Mouse (Mus musculus) layer of hippocampus, adult 9-10 months (tissue): ENCODE measurements around the gene Il23a.
A peak's percentile ranks its signal among the peaks of the same experiment; 100 is the strongest.
"Not testable (repeated sequence)": the region's sequence is repeated elsewhere in the genome, so short reads cannot be mapped to it uniquely, and the experiment has no call there.

Experiments used
- DNase-seq: peaks from one replicate; pipeline ENCODE4 v3.0.0; 2022; ENCODE audit warnings: low spot score

The Il23a gene

DNA sequence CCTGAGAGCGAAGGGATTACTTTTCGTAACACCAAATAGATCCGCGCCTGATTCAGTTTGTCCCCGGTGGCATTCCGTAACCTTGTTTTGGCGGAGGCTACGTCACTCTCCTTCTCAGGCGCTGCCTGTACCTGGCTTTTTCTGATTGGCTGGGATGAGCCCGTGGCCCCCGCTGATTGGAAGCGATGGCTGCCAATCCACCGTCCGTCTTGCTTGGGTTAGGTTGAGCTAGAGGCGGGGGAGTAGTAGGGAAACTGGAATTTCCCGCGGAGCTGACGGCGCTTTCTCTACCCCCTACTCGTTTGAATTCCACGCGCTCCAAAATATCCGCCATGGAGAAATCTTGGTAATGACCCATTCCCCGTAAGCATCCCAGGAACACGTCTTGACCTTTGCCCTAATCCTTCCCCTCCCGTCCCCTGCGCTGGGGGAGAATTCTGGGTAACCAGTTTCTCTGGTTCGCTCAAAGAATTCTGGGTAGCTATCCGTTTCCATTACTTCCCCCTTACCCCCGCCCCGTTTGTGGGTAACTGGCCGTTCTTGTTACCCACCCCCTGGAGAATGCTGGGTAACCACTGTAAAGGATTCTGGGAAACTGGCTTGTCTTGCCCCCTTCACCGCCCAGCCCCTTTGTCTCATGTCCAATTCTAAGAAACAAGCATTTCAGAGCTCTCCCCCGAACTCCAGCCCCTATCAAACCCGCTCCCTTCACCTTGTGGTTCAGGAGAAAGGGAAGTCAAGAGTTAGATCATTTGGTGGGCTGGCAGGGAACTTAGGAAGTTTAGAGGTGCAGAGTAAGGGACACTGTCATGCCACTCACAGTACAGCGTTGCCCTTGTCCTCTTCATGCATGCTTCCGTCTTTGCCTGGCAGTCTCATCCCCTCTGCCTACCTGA is 4.8 kb upstream of the Il23a start, which contains the start of gene Pan2:
TSS of gene Pan2 (plus strand) at position 210 of the 896 bp plus-strand sequence.
- peak; percentile 100 for DNase-seq

DNA sequence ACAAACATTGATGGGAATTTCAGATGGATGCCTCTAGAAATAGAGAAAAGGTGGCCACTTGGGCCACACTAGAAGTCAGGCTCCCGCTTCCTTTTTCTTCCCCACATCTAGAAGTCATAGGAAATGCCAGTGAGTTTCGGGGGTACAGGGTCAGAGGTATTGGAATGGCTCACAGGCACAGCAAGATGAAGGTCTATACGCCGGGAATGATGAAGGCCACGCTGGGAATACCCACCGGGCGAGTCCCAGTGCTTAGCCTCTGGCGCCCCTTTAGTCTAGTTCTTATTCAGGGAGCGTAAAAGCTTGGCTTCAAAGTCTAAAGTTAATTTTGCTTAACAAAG is 4.2 kb upstream of the Il23a start:
- DNase-seq: no peak

DNA sequence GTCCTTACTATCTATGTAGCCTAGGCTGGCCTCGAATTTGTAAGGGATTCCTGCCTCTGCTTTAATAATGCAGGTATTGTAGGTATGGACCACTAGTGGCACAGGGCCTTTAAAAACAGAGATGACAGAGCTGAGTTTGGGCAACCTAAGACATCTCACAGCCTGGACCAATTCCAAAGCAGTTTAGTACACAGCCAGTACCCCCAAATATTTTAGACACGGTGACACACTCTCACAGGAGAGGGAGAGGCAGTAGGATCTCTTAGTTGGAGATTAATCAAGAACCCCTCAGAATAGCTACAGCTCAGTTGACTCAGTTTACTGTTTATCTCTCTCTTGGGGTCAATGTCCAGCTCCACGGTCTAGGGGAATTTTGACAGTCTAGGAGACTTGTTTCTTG is 3.8 kb upstream of the Il23a start:
- no peak for DNase-seq

DNA sequence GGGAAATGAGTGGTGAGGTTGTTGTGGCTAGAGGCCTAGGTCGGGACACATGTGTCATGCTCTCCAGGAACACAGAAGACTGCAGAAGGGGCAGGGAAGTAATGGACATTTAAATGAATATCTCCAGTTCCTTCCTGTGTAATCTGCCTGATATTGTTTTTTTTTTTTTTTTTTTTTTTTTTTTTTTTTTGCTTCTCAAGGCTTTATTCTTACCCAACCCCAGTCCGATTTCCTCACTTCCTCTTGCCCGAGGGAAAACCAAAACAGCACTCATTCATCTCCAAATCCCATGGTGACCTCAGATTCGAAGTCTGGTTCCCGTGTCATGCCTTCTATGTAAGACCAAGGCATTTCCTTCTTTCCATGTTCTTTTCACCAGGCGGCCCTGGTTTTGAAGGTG is 309 bp downstream of the Il23a start:
- DNase-seq: no peak

DNA sequence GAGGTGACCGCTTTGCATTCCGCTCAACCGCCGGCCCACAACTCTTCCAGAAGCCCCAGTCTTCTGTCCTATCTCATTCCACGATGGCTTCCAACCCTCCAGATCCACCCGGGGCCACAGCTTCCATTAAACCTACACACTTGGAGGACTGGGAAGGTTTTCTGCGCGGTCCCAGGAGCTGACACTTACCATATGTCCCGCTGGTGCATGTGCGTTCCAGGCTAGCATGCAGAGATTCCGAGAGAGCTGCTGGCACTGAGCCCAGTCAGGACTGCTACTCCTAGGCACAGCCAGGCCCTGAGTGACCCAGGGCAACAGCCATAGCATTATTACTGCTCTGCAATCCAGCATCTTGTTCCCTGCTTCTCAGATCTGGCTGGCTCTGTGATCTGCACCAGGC is 930 bp downstream of the Il23a start:
- DNase-seq: no peak

DNA sequence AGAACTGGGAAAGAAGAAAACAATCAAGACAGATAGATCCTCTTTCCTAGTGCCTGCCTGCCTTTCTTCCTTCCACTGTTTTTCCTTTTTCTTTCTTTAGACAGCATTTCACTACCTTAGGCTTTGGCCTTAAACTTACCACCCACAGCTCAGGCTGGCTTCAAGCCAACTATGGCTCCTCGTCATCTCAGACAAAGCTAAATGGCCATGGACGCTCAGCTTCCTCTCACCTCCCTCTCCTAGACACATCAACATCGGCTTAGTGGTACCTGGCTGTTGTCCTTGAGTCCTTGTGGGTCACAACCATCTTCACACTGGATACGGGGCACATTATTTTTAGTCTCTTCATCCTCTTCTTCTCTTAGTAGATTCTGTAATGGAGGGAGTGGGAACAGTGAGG is 1.3 kb downstream of the Il23a start:
- no peak for DNase-seq

DNA sequence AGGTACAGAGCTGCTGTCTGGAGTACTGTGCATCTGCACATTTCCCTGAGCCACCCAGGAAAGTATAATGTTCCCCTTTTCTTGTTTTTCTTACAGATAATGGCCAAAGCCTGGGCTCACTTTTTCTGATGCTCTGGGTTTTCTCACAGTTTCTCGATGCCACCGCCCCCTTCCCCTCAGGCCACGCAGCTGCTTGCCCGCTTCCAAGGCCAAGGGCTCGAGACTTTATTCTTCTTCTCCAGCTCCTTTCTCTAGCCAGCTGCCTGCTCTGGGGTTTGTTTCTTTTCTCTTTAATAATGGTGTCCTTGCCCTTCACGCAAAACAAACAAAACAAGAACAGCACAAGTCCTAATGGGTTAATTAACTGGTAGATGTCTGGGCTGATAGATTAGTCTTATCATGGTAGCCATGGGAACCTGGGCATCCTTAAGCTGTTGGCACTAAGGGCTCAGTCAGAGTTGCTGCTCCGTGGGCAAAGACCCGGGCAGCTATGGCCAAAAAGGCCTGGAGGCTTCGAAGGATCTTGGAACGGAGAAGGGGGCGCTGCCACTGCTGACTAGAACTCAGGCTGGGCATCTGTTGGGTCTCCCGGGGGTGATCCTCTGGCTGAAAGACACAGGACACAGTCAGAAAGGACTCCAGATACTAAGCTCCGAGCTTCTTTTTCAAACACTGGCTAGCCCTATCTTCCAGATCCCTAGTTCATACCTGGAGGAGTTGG is 2.0 kb downstream of the Il23a start:
- DNase-seq: no peak

DNA sequence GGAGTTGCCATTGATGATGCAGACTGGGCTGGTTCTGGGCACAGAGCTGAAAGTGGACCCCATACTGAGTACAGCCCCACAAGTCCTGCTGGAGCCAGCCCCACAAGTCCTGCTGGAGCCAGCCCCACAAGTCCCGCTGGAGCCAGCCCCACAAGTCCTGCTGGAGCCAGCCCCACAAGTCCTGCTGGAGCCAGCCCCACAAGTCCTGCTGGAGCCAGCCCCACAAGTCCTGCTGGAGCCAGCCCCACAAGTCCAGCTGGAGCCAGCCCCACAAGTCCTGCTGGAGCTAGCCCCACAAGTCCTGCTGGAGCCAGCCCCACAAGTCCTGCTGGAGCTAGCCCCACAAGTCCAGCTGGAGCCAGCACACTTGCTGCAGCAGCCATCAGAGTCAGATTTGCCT is 8.0 kb downstream of the Il23a start:
- not testable (repeated sequence) for DNase-seq

DNA sequence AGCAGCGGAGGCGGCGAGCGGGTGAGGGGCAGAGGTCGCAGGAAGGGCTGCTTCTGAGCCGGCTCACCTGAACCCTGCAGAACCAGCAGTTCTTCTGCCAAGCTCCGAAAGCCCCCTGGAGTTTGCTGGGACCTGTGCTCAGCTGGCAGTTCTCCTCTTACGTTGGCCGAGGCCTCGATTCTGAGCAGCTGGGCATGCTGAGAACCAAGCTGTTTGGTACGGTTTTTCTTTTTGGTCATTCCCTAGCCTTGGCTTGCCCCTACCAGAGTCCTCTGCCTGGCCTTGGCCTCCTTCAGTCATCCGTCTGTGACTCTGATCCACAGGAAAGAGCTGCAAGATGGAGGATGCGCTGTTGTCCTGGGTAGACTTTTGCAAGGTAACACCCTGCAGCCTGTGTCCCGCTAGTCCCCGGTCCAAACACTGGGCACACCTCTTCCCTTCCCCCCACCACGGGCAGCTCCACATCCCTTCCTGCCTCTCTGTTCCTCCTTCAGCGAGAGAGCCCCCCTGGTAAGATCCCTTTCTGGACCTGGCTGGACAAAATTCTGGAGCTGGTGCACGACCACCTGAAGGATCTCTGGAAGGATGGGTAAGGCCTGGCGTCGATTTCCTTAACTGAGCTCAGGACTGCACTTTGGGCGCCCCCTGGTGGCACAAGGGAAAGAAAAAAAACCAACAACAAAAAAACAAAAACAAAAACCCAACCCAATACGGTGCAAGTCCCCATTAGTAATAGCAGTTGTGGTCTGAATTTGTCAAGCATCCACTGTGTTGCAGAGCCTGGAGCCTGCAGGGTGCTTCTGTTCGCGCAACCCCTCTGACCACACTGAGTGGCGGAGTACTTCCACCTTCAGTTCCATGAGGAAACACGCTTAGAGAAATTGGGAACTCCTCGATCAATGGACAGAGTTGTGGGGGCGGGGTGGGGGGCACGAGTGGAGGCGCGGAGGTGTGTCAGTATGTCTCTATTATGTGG is 14.7 kb downstream of the Il23a start:
- DNase-seq: no peak

DNA sequence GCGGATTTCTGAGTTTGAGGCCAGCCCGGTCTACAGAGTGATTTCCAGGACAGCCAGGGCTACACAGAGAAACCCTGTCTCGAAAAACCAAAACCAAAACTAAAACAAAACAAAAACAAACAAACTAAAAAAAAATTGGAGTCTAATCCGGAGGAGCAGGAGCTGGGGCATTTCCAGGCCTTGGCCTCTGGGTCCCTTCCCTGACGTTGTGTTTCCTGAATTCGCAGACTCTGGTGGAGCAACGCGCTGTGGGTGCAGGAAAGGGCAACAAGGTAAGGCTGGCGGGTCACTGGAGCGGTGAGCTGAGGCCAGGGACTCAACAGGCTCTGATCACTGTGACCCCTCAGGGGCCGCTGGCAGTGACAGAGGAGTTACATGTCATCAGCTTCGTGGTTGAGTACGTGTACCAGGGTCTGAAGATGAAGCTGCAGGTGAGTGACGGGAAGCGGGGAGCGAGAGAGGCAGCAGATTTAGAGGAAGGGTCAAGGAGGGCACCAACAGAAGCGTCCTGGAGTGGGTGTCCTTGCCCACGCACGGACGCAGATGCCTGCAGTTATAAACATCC is 15.6 kb downstream of the Il23a start:
- no peak for DNase-seq

DNA sequence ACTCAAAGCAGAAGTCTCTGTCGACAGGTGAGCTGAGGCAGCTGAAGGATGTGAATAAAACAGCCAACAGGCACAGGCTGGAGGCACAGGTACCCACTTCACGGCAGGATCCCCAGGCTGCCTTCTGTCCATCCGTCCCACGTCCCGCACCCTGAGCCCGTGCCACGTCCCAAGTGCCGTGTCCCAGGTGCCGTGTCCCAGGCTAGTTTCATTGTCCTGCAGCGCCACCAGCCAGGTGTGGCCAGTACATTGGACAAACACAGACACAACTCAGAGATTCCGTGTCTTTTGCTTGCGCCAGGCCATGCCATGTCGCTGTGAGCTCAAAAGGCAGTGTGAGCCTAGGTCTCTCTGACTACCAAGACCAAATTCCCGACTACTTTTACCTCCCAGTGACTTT is 16.9 kb downstream of the Il23a start:
- DNase-seq: no peak

DNA sequence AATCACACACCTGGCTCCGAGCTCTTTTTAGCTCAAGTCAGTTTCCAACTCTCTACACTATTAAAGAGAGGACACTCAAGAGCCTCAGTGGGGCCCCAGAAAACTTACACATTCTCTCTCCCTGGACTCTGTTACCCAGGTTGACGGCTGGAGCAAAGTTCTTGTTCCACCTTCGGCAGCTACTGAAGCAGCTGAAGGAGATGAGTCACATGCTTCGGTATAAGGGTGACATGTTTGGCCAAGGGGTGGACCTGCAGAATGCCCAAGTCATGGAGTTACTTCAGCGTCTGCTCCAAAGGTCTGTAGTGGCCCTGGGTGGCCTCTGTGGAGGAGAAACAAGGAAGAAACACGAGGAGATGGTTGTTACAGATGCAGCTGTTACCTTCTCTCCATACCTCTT is 17.6 kb downstream of the Il23a start:
- DNase-seq: no peak

DNA sequence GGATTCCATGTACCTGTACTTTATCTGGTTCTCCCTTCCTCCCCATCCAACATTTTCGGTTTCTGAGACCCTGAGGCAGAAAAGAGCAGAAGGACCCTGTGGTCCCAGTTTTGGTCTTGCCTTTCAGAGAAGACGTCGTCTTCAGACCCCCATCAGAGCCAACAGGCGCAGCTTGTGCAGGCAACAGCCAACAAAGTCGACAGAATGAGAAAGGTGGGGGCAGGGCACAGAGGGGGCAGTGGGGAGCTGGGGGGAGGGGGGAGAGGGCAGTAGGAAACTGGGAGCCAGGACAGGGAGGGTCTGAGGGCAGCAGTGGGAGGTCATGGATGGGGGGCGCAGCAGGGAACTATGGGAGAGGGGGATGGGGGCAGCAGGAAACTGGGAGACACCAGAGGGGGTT is 20.4 kb downstream of the Il23a start:
- DNase-seq: no peak

DNA sequence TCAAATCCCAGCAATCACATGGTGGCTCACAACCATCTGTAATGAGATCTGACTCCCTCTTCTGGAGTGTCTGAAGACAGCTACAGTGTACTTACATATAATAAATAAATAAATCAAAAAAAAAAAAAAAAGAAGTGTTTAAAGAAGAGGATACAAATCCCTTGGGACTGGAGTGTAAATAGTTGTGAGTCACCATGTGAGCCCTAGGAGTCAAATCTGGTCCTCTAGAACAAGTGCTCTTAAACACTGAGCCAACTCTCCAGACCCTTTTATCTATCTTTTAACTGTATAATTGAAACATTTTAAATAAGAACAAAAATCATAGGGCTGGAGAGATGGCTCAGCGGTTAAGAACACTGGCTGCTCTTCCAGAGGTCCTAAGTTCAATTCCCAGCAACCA is 23.2 kb downstream of the Il23a start:
- not testable (repeated sequence) for DNase-seq

DNA sequence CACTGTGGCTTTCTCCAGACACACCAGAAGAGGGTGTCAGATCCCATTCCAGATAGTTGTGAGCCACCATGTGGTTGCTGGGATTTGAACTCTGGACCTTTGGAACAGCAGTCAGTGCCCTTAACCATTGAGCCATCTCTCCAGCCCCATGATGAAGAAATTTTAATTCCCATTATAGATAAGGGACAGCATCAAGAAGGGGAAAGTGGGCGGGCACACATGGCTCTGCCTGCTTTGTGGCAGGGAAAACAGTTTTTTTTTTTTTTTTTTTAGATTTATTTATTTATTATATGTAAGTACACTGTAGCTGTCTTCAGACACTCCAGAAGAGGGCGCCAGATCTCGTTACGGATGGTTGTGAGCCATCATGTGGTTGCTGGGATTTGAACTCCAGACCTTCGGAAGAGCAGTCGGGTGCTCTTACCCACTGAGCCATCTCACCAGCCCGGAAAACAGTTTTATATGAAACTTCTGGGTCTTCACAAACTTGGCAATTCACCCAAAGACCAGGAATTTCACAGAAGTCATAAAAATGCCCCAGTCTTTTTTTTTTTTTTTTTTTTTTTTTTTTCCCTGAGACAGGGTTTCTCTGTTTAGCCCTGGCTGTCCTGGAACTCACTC is 25.6 kb downstream of the Il23a start:
- DNase-seq: not testable (repeated sequence)

DNA sequence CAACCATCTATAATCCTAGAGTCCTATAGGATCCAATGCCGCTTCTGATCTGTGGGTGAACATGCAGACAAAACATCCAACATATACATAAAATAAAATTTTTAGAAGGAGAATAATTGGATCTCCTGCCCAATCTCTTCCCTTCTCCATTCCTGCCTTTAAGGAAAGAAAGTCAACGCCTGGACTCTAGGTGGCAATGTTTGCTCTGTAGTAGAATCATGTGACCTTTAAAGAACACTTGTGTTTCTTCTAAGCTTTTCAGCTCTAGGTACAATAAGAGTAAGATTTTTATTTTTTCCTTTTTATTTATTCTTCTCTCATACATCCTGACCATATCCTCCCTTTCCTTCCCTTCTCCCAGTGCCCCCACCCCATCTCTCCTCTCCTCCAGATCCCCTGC is 26.7 kb downstream of the Il23a start:
- no peak for DNase-seq

DNA sequence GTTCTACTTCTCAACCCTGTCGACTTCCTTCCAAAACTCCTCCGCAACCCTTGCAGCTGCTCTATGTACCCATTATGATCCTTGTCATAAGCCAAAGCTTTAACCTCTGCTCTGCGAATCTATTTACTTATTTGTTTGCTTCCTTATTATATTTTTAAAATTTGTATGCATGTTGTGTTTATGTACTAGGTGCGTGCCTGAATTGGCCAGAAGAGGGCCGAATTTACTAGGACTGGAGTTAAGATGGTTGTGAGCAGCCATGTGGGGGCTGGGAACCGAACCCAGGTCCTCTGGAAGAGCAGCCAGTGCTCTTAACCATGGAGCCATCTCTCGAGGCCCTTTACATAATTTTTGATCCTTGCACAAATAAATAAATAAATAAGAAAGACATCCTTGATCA is 27.7 kb downstream of the Il23a start:
- no peak for DNase-seq

DNA sequence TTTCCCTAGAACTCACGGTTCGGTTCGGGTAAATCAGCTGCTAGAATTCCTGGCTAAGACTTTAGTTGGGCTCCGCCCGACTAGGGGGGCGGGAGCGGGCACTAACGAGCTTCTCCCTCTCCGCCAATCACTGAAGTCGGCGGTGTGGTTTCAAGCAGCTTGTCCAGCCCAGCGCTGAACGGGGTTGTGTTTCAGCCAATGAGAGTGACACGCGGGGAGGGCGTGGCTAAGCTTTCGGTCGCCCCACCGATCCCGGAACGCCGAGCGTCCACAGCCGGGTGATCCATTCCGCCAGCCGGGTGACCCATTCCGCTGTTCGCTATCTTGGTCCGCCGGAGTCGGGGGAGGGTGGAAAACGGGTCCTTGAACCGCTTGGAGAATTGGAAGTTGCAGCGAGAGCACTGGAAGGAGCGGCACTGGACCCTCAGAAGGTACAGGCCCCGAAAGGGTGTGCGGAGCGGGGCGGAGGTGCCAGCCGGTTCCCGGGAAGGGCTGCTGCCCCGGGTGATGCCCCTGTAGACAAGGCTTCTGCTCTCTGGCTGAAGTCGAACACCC is 28.2 kb downstream of the Il23a start, which contains the start of gene Stat2:
TSS of gene Stat2 (plus strand) at position 273 of the 555 bp plus-strand sequence.
- DNase-seq: peak; percentile 91

DNA sequence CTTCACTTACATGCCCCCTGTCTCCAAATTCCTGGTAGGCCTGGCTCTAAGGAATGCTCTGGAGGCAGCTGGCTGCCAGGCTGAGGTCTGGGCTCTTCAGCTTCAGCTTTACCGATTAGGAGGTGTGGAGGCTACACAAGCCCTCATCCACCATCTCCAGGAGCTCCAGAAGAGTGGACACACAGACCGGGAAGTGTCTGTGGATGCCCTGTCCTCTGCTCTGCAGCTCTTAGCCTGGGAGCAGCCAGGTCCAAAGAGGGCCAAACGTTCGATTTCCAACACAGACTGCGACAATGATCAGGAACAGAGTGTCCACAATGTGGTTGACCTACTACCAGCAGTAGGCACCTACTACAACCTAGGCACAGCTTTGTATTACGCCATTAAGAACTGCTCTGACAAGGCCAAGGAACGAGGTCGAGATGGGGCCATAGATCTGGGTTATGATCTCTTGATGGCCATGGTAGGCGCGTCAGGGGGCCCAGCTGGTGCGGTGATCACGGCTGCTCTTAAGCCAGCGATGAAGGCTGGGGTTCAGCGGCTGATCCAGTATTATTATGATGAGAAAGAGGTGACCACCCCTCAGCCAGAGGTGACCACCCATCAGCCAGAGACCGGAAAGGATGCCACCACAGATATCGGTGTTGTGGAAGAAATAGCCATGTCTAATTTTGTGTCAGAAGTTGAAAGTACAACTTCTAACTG is 29.2 kb downstream of the Il23a start:
- no peak for DNase-seq

DNA sequence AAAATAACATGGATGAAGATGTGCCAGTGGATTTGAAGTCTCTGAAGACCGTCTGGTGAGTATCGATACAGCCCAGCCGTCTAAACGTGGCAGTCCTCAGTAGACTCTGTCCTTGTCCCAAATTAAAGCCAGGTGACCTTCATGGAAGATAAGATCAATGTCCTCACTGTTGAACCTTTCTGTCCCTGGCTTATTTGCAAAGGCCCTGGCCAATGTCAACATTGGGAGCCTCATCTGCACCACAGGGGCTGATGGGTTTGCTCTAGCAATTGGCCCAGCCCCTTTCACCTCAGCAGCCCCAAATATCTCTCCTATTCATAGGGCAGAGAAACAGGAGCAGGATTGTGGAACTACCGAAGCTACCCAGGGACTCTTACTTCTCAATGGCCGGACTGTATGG is 30.2 kb downstream of the Il23a start, which contains the start of gene Apof:
TSS of gene Apof (plus strand) at position 301 of the 400 bp plus-strand sequence.
- DNase-seq: no peak
